Mouse (Mus musculus) myocyte (in vitro differentiated cells): ENCODE results near the gene Gm20388.

Experiments used
- E2F4 ChIP-seq: IDR thresholded peaks from one replicate; pipeline ENCODE4 v1.6.1; 2011; ENCODE audit warnings: mild to moderate bottlenecking, control low read depth, moderate library complexity; ENCODE audit not compliant: insufficient read depth
- MAX ChIP-seq: IDR thresholded peaks from one replicate; pipeline ENCODE4 v1.6.1; 2011; ENCODE audit warnings: low read depth, mild to moderate bottlenecking, control low read depth
- MYOG ChIP-seq, 3 experiments: IDR thresholded peaks; one replicate each; pipeline ENCODE4 v1.6.1; 2011; ENCODE audit warnings: control low read depth in 2 of 3, low read depth in 2 of 3, mild to moderate bottlenecking in 2 of 3; ENCODE audit not compliant: insufficient read length in 2 of 3, control insufficient read depth in 1 of 3, insufficient read depth in 1 of 3
- POLR2A ChIP-seq: IDR thresholded peaks from one replicate; pipeline ENCODE4 v1.6.1; 2011; ENCODE audit warnings: low read depth, mild to moderate bottlenecking, control low read depth, moderate library complexity; ENCODE audit not compliant: insufficient read length
- POLR2AphosphoS2 ChIP-seq: IDR thresholded peaks from one replicate; pipeline ENCODE4 v1.6.1; 2011; ENCODE audit warnings: low read depth, control low read depth; ENCODE audit not compliant: insufficient read length
- SRF ChIP-seq: IDR thresholded peaks from one replicate; pipeline ENCODE4 v1.6.1; 2011; ENCODE audit warnings: low read depth; ENCODE audit not compliant: control insufficient read depth, insufficient read length
- TCF12 ChIP-seq: IDR thresholded peaks from one replicate; pipeline ENCODE4 v1.6.1; 2011; ENCODE audit warnings: mild to moderate bottlenecking, control low read depth; ENCODE audit not compliant: poor library complexity, insufficient read depth, severe bottlenecking
- TCF3 ChIP-seq: IDR thresholded peaks from one replicate; pipeline ENCODE4 v1.6.1; 2011; ENCODE audit warnings: low read depth, control low read depth; ENCODE audit not compliant: insufficient read length
- USF1 ChIP-seq: IDR thresholded peaks from one replicate; pipeline ENCODE4 v1.6.1; 2011; ENCODE audit warnings: low read depth, mild to moderate bottlenecking, control low read depth, moderate library complexity

GRCm38 (mm10) chr8:123700399-123701070 lies 3789.9 kb downstream of the Gm20388 start:
- TF ChIP-seq MYOG (IDR thresholded peaks at IDR 0.05; ENCODE audit: control insufficient read depth in 1 of 3, insufficient read depth in 1 of 3, insufficient read length in 2 of 3, low read depth in 2 of 3) (no peak), POLR2A (no peak), USF1 (no peak), MAX (no peak), SRF (no peak), E2F4 (no peak), TCF12 (no peak), TCF3 (no peak), POLR2AphosphoS2 (no peak)
